Mouse (Mus musculus) E14TG2a.4 (cell line): Measurements from ENCODE around the gene Pla2g1b.

ENCODE experiments used
- CTCF ChIP-seq: conservative IDR thresholded peaks from 2 replicates; pipeline ENCODE4 v1.5.1; 2014; ENCODE audit warnings: low read length
- POU5F1 ChIP-seq: IDR thresholded peaks from 2 replicates; pipeline ENCODE4 v1.6.1; 2014; ENCODE audit warnings: low read length, borderline replicate concordance

DNA sequence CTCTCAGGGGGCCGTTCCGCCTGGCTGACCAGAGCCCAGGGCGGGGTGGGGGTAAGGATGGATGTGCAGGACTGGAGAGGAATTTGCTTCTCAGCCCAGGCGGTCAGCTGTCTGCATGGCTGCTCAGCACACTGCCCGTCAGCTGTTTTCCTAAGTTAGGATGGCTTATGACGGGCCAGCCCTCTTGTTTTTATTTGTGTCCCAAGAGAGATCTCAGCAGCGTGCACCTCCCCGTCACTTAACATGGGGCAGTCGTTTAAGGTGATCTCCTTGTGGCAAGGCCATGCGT is 42.7 kb downstream of the Pla2g1b start:
- TF ChIP-seq CTCF (no peak), POU5F1 (no peak)
